Mouse (Mus musculus) G1E (cell line): ENCODE data around the gene Iyd. TPM values are rescaled to one million over a fixed set of nuclear protein-coding genes. Genes with fewer than 3 reads are reported as not detected.
"Not testable (repeated sequence)": the region's sequence is repeated elsewhere in the genome, so short reads cannot be mapped to it uniquely, and the experiment has no call there.

Source experiments
- ATAC-seq: 2 replicates; pipeline ENCODE4 v1.8.0; 2016; ENCODE audit warnings: mild to moderate bottlenecking; ENCODE audit not compliant: insufficient number of reproducible peaks, poor library complexity, low FRiP score, severe bottlenecking; ENCODE audit errors: extremely low read depth
- DNase-seq: peaks from one replicate; pipeline ENCODE4 v3.0.0; 2012; ENCODE audit warnings: low spot score
- H3K27me3 ChIP-seq: 2 replicates; pipeline ENCODE4 v1.6.1; 2012; ENCODE audit warnings: mild to moderate bottlenecking, low read length, inconsistent platforms; ENCODE audit not compliant: insufficient read depth
- H3K36me3 ChIP-seq: replicated peaks from 2 replicates; pipeline ENCODE3; 2012; ENCODE audit warnings: mild to moderate bottlenecking, inconsistent platforms
- H3K4me1 ChIP-seq: 2 replicates; pipeline ENCODE4 v1.6.1; 2012; ENCODE audit warnings: low read depth, low read length, inconsistent platforms, mixed read lengths; ENCODE audit not compliant: insufficient read depth
- H3K4me3 ChIP-seq: 2 replicates; pipeline ENCODE4 v1.5.1; 2012; ENCODE audit warnings: low read depth, mild to moderate bottlenecking, inconsistent platforms, low read length, moderate library complexity, mixed read lengths
- H3K9me3 ChIP-seq: replicated peaks from 2 replicates; pipeline ENCODE4 v1.6.1; 2012; ENCODE audit warnings: inconsistent platforms
- CTCF ChIP-seq: IDR thresholded peaks from 2 replicates; pipeline ENCODE4 v1.5.1; 2012; ENCODE audit warnings: low read depth, low read length, inconsistent platforms, mixed read lengths
- GATA1 ChIP-seq: IDR thresholded peaks from 2 replicates; pipeline ENCODE4 v1.6.1; 2012; ENCODE audit warnings: borderline replicate concordance, low read length, inconsistent platforms, mixed read lengths
- GATA2 ChIP-seq: IDR thresholded peaks from 2 replicates; pipeline ENCODE4 v1.6.1; 2012; ENCODE audit warnings: low read depth, low read length, inconsistent platforms, borderline replicate concordance
- POLR2AphosphoS5 ChIP-seq: IDR thresholded peaks from 2 replicates; pipeline ENCODE4 v1.6.1; 2012; ENCODE audit warnings: low read depth, low read length, inconsistent platforms; ENCODE audit not compliant: insufficient replicate concordance
- TAL1 ChIP-seq: conservative IDR thresholded peaks from 2 replicates; pipeline ENCODE4 v1.6.1; 2012; ENCODE audit warnings: low read depth, low read length, inconsistent platforms, mixed read lengths
- polyA plus RNA-seq: library from polyadenylated mRNA; stranded (reverse); fragments of >175 nt; gene quantifications from 2 replicates; pipeline ENCODE4 v1.2.3, GENCODE M21; 2012
- total RNA-seq, 2 experiments: library from RNA; stranded (forward) in 1 of 2; stranded (reverse) in 1 of 2; fragments of 200-1000 nt in 1 of 2; fragments of >200 nt in 1 of 2; fragmentation: Nextera tagmentation in 1 of 2; gene quantifications; 2 replicates each; pipeline ENCODE4 v1.2.3; 2014 to 2017

Iyd gene
- total RNA-seq (2014; fragmentation: Nextera tagmentation) (not detected in 2 replicates), total RNA-seq (2017) (0.11 TPM in 1 of 2 replicates, not detected in the other), polyA plus RNA-seq (not detected in 2 replicates)

DNA sequence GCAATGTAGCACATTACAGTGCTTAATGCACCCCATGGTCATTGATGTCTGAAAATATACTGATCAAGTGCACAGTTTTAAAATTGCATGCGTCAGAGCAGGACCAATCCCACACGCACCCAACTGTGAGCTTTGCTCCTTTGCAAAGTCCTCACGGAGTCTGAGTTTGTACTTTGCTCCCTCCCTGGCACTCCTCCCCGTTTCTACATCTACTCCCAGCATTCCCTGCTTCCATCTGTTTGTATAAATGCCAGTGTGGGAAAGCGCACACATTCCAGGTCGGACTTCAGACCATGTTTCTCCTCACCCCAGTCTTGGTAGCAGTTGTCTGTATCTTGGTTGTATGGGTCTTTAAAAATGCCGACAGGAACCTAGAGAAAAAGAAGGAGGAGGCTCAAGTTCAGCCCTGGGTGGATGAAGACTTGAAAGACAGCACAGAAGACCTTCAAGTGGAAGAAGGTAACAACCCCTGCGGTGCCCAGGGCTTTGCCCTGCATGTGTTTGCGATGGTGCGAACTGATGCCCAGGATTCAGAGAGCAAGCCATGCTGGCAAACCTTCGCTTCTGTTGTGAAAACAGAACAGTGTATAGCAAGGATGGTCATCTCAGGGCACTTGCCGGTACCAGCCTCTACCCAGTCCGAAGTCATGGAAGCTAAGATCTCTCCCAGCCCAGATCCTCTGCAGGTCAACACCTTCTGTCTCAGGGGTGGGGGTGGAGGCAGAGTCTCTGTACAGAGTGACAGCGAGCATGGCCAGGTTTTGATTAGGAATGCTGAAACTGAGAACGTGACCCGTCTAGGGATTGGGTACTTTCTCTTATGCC, at the start of gene Iyd:
Gene Iyd (plus strand): TSS at position 238 of the 825 bp plus-strand sequence.
- Histone ChIP-seq H3K4me3 (no peak within 1 kb of the TSS), H3K36me3 (no peaks in the 10 kb centered on the region), H3K4me1 (no peaks in the 10 kb centered on the region), H3K9me3 (no peaks in the 10 kb centered on the region), H3K27me3 (0 out of 2 replicates have a peak, but pooled peaks cover 3% of the 10 kb centered on the region)
- ATAC-seq (no peak), DNase-seq (no peak)
- no peak for TF ChIP-seq GATA1

DNA sequence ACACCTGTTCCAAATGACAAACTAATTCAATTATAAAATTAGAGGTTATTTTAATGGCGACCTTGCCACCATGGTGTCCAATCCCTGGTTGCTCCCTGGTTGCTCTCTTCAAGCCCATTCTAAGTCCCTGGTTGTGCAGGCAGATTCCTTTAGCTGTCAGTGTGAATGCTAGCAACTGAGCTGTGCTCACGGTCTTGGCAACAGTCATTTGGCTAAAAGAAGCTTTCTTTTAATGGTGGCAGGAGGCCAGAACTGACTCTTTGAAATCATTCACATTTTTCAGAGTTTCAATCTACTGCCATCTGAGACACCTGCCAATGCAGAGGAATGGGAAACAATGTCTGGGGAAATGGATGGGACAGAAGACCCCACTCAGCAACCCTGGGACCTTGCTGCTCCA, 43.2 kb upstream of the Iyd start:
- Histone ChIP-seq H3K4me3 (no peak overlapping the region), H3K9me3 (no peaks in the 10 kb centered on the region), H3K4me1 (no peaks in the 10 kb centered on the region), H3K27me3 (no peaks in the 10 kb centered on the region), H3K36me3 (no peaks in the 10 kb centered on the region)
- no peak for TF ChIP-seq GATA2
- no peak for TF ChIP-seq GATA1
- TF ChIP-seq CTCF, result no peak
- no peak for TF ChIP-seq TAL1
- no peak for TF ChIP-seq POLR2AphosphoS5
- DNase-seq, result no peak
- no peak for ATAC-seq

DNA sequence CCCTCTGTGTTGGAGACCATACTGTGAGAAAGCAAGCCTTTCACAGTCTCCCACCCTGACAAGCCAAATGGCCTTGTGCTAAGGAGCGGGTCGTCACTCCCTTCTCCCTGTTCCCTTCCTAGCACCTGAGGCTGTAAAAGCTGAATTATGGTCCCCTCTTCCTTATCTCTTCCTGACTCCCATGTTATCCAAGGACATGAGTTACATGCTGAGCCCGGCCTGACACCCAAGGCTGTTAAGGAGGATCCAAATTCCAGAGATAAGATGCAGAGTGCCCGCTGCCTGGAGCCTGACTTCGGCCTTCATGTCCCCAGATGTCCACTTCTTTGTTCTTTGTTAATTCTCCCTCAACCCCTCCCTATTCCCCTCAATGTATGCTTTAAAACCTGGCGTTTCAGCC, 39.2 kb upstream of the Iyd start:
- ATAC-seq, DNase-seq: not testable (repeated sequence)

DNA sequence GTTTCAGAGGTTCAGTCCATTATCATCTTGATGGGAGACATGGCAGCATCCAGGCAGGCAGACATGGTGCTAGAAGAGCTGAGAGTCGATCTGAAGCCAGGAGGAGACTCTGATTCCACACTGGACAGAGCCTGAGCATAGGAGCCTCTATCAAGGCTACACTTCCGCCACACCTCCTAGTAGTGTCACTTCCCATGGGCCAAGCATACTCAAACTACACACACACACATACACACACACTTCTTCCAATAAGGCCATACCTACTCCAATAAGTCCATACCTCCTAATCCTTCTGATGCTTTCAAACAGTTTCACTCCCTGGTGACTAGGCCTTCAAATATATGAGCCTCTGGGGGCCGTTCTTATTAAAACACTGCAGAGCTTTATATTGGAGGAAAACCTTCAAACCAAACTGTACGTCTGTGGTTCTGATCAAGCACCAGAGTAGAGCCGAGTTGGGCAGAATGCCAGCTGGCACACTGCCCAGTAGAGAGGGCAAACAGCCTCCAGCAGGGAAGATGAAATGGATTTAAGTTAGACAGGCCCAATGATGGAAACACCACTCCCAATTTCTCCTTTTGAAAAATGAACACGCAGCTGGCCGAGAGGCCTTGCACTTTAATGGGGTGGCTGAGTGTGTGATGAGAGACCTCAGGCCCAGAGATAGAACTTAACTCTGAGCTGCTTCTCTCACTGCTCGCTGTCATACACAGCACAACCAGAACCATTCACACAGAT, 32.4 kb upstream of the Iyd start:
- TF ChIP-seq POLR2AphosphoS5, result no peak
- no peak for TF ChIP-seq GATA2
- TF ChIP-seq GATA1, result no peak
- no peak for TF ChIP-seq TAL1
- TF ChIP-seq CTCF, result no peak
- H3K27me3 ChIP-seq, result no peaks in the 10 kb centered on the region
- no peak for DNase-seq
- ATAC-seq, result no peak
- H3K4me1 ChIP-seq, result no peaks in the 10 kb centered on the region
- H3K4me3 ChIP-seq, result no peak overlapping the region
- no peaks in the 10 kb centered on the region for H3K9me3 ChIP-seq
- no peaks in the 10 kb centered on the region for H3K36me3 ChIP-seq

More for the DNA sequence above, 39.2 kb upstream of the Iyd start:
- H3K9me3 ChIP-seq, H3K36me3 ChIP-seq, H3K4me3 ChIP-seq, H3K4me1 ChIP-seq, H3K27me3 ChIP-seq: not testable (repeated sequence)

DNA sequence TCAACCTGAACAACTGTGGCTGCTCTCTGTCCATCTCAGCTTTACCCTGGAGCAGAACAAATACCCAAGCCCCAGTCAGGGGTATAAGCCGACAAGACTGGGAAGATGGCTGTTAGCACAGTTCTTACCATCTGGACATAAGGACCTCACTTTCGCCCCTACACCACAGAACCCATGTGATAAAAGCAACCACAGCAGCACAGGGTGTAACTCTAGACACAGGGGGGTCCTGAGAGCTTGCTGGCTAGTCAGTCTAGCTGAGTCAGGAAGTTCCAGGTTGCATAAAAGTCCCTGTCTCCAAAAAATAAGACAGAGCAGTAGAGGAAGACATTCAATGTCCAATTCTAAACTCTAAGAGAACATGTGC, 31.8 kb upstream of the Iyd start:
- Histone ChIP-seq H3K27me3 (no peaks in the 10 kb centered on the region), H3K9me3 (no peaks in the 10 kb centered on the region), H3K4me1 (no peaks in the 10 kb centered on the region), H3K4me3 (no peak overlapping the region), H3K36me3 (no peaks in the 10 kb centered on the region)
- ATAC-seq (no peak), DNase-seq (no peak)
- no peak for TF ChIP-seq GATA1
- TF ChIP-seq CTCF, result no peak
- no peak for TF ChIP-seq TAL1
- no peak for TF ChIP-seq GATA2
- TF ChIP-seq POLR2AphosphoS5, result no peak

DNA sequence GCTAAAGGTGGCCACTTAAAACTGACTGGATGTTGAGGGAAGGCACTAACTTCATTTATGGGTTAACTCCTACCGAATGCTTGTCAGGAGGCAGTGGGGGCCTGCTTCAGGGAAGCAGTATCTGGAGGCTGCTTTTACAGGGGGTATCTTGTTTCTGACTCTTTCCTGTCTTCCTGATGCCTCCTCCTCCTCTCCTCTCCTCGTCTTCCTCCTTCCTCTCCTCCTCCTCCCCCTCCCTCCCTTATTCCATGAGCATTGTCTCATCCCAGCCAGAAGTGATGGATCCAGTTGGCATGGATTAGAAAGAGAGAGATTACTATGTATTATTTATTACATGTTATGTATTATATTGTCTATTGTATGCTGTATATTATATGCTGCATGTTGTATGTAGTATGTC, 31.3 kb upstream of the Iyd start:
- no peaks in the 10 kb centered on the region for H3K36me3 ChIP-seq
- no peak overlapping the region for H3K4me3 ChIP-seq
- no peaks in the 10 kb centered on the region for H3K4me1 ChIP-seq
- H3K9me3 ChIP-seq, result no peaks in the 10 kb centered on the region
- no peaks in the 10 kb centered on the region for H3K27me3 ChIP-seq
- TF ChIP-seq CTCF (no peak), POLR2AphosphoS5 (no peak), GATA1 (no peak), TAL1 (no peak), GATA2 (no peak)
- no peak for ATAC-seq
- DNase-seq, result no peak
